Mouse (Mus musculus): Measurements from ENCODE around the gene Necab2.

DNA sequence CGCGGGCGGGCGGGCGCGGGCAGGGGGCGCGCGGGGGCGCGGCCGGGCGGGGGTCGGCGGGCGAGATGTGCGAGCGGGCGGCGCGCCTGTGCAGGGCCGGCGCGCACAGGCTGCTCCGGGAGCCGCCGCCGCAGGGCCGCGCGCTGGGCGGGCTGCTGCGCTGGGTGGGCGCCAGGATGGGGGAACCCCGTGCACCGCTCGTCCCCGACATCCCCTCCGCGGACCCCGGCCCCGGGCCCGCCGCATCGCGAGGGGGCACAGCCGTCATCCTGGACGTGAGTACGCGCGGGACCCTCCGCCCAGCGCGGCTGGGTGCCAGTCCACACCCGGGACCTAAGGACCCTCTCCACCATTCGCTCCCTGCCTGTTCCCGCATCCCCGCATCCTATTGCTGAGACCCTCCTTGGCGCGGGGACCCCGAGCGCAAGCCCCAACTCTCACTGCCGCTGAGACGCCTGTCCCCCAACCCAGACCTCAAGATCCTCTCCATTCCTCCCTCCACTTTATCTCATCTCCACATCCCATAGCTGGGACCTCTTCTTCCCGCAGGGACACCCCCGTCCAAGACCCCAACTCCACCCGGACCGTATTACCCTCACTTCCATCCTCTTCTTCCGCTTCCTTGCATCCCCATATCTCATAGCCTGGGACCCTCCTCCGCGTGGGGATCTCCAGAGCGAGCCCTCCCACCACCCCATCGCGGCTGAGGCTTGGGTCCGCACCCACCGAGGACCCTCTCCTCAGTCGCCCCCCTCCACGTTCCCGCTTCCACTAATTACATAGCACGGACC, 666 bp downstream of the Necab2 start:
- TF ChIP-seq CTCF (IDR thresholded peaks at IDR 0.05; ENCODE audit: low read depth) (no peak), EP300 (IDR thresholded peaks at IDR 0.05; ENCODE audit: low read depth) (no peak)

Measured in liver, postnatal 0 days (tissue).